ENCODE assay signal across 14 mouse cellular contexts in the genomic region with DNA sequence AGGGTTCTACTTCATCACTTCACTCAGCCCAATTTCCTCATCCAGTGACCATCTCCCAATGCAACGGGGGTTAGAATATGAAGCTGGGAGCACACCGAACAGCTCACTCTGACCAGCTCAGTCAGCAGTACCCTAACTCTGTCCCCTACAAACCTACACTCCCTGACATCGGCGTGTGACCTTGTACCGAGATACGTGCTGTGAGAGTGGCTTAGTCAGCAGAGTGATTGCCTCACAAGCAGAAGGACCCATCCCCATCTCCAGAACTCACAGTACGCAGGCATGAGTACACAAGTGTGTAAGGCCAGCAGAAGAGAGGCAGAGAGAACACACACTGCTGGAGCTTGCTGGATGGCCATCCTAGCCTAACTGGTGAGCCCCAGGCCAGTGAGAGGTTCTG. TPM values are rescaled to one million over a fixed set of nuclear protein-coding genes. Genes with fewer than 3 reads are reported as not detected.
"Had no signal": no experiment of that assay in that cellular context is flagged by ENCODE, and none has a peak within 500 bp of the region (broad histone marks: within the 10 kb centered on the region; RNA-seq: fewer than 3 reads in every experiment).

No protein-coding gene starts in this region.

- H3K27ac ChIP-seq: intestine, embryonic 15.5 days; liver, embryonic 15.5 days; midbrain, embryonic 13.5 days; stomach, postnatal 0 days had no signal

- H3K4me3 ChIP-seq: intestine, embryonic 15.5 days; limb, embryonic 10.5 days; liver, embryonic 15.5 days; midbrain, embryonic 13.5 days had no signal

- H3K9me3 ChIP-seq: intestine, embryonic 15.5 days; limb, embryonic 10.5 days; liver, embryonic 15.5 days; midbrain, embryonic 13.5 days had no signal

- H3K4me1 ChIP-seq: liver, embryonic 15.5 days had no signal

- H3K4me2 ChIP-seq: intestine, embryonic 15.5 days; liver, embryonic 11.5 days; liver, embryonic 15.5 days; midbrain, embryonic 13.5 days had no signal

- H3K36me3 ChIP-seq: intestine, embryonic 15.5 days; limb, embryonic 10.5 days; liver, embryonic 15.5 days; midbrain, embryonic 13.5 days had no signal

- H3K9ac ChIP-seq: intestine, embryonic 15.5 days; liver, embryonic 15.5 days; midbrain, embryonic 13.5 days had no signal

- H3K27me3 ChIP-seq: liver, embryonic 15.5 days; midbrain, embryonic 13.5 days had no signal

- DNase-seq: kidney, adult 2 months; kidney, postnatal 14 days; lung, adult 2 months; lung, postnatal 36 days; thymus, adult 2 months; thymus, postnatal 25 days had no signal

- ATAC-seq: intestine, embryonic 15.5 days; lung, postnatal 0 days; midbrain, embryonic 13.5 days had no signal

RNA-seq across cellular contexts. Expression of gene Coro2b, which starts 21.7 kb away (rescaled TPM):
- total RNA-seq: neutrophil, adult 5-6 weeks had no signal
